Mouse (Mus musculus) liver, embryonic 18 days (tissue): Measurements from ENCODE around the gene Olfr629. TPM values are rescaled to one million over a fixed set of nuclear protein-coding genes. Genes with fewer than 3 reads are reported as not detected.

ENCODE experiments used
- polyA plus RNA-seq: library from polyadenylated mRNA; depleted of rRNA; stranded (reverse); fragments of >200 nt; gene quantifications from 2 replicates; pipeline ENCODE4 v1.2.3, GENCODE M21; 2012; rRNA removed

Olfr629 gene
- 0.03 and 0.10 TPM in 2 replicates for polyA plus RNA-seq

DNA sequence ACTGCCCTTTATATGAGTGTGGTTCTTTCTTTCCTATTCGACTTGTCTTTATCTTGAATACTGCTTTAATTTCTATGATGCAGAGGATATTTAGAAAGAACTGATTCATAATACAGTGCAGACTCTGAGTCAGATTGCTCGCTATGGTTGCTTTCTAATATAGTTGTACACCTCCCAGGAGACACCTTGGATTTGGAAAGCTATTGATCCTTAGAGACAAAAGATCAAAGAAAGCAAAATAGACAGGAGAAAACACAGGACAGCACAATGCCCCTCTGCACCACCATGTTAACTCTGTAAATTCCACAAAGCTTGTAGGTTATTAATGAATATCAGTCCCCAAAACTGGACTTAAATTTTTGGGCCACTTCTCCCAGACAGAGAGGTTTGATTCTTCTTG, at the start of gene Olfr629:
Gene Olfr629, minus strand, starts transcription at position 101 of the 400 bp plus-strand sequence.

GRCm38 (mm10) chr7:103791721-103792120, 47.0 kb upstream of the Olfr629 start, which contains the start of gene Olfr67:
Gene Olfr67 (minus strand): TSS chr7:103791821.

GRCm38 (mm10) chr7:103779598-103779997, 34.9 kb upstream of the Olfr629 start, which contains the start of gene Olfr68:
Gene Olfr68 (minus strand): TSS chr7:103779698.

DNA sequence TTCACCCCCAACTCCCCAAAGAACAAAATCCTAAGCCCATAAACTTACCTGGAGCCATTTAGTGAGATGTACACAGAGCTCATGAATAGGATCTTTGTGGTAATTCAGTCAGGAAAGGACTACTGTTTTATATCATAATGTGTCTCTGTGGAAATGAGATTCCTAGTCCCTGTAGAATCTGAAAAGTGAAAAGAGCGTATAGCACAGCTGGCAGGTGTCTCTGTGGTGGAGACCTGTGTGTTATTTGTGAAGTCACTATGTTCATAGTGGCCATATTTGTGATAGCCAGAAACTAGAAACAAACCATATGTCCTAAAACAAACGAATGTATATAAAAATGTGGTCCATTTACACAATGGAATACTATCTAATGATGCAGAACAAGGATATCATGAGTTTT, 26.8 kb upstream of the Olfr629 start, which contains the start of gene Olfr69:
Gene Olfr69, minus strand, starts transcription at position 101 of the 400 bp plus-strand sequence.

GRCm38 (mm10) chr7:103757233-103757632, 12.5 kb upstream of the Olfr629 start, which contains the start of gene Olfr630:
Gene Olfr630 (minus strand): TSS chr7:103757333.

DNA sequence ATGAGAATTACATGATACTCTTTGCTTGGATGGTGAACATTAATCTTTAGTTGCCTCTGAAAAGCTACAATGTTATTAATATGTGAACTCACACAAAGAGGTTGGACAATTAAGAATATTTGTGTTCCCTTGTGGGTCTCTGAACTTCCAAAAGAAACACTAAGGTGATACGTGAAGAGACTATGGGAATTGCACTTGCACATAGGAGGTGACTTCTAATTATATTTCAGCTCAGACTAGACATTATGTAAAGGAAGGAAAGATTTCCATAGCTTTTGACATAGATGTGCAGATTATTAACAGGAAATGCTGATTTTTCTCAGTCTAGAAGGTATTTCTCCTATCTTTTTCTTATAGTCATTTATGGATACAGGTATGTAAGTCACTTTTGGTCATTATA, 14.7 kb downstream of the Olfr629 start, which contains the start of gene Olfr628:
Gene Olfr628, plus strand, starts transcription at position 301 of the 400 bp plus-strand sequence.

DNA sequence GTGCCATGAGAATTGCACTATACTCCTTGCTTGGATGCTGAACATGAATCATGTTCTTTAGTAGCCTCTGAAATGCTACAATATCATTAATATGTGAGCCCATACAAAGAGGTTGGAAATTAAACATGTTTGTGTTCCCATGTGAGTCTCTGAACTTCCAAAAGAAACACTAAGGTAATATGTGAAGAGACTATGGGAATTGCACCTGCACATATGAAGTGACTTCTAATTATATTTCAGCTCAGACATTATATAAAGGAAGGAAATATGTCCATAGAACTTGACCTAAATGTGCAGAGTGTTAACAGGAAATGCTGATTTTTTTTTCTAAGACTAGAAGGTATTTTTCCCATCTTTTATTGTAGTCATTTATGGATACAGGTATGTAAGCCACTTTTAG, 30.4 kb downstream of the Olfr629 start, which contains the start of gene Olfr243:
Gene Olfr243, plus strand, starts transcription at position 301 of the 400 bp plus-strand sequence.

Other genes with a start within 250 kb of the Olfr629 start
- not detected in 2 replicates for gene Olfr609, start 246.9 kb downstream of the Olfr629 start, polyA plus RNA-seq
- not detected in 2 replicates for gene Olfr610, start 232.8 kb downstream of the Olfr629 start, polyA plus RNA-seq
- gene Olfr611, start 224.1 kb downstream of the Olfr629 start, polyA plus RNA-seq = not detected in 2 replicates
- not detected in 2 replicates for gene Olfr612, start 202.2 kb downstream of the Olfr629 start, polyA plus RNA-seq
- gene Olfr613, start 196.9 kb downstream of the Olfr629 start, polyA plus RNA-seq = not detected in 2 replicates
- not detected in 2 replicates for gene Olfr615, start 188.9 kb downstream of the Olfr629 start, polyA plus RNA-seq
- not detected in 2 replicates for gene Olfr616, start 175.8 kb downstream of the Olfr629 start, polyA plus RNA-seq
- gene Olfr617, start 171.9 kb downstream of the Olfr629 start, polyA plus RNA-seq = not detected in 2 replicates
- not detected in 2 replicates for gene Olfr618, start 154.8 kb downstream of the Olfr629 start, polyA plus RNA-seq
- not detected in 2 replicates for gene Olfr619, start 144.4 kb downstream of the Olfr629 start, polyA plus RNA-seq
- not detected in 2 replicates for gene Olfr620, start 132.4 kb downstream of the Olfr629 start, polyA plus RNA-seq
- gene Olfr622, start 102.2 kb downstream of the Olfr629 start, polyA plus RNA-seq = 0.02 TPM in 1 of 2 replicates, not detected in the other
- not detected in 2 replicates for gene Olfr623, start 81.2 kb downstream of the Olfr629 start, polyA plus RNA-seq
- gene Olfr624, start 73.8 kb downstream of the Olfr629 start, polyA plus RNA-seq = 0.01 TPM in 2 replicates
- not detected in 2 replicates for gene Olfr625-ps1, start 62.2 kb downstream of the Olfr629 start, polyA plus RNA-seq
- not detected in 2 replicates for gene Olfr243, start 30.3 kb downstream of the Olfr629 start, polyA plus RNA-seq
- not detected in 2 replicates for gene Olfr628, start 14.6 kb downstream of the Olfr629 start, polyA plus RNA-seq
- gene Olfr630, start 12.4 kb upstream of the Olfr629 start, polyA plus RNA-seq = 0.01 and 0.02 TPM in 2 replicates
- gene Olfr69, start 26.7 kb upstream of the Olfr629 start, polyA plus RNA-seq = 0.03 TPM in 1 of 2 replicates, not detected in the other
- 0.04 and 0.08 TPM in 2 replicates for gene Olfr68, start 34.8 kb upstream of the Olfr629 start, polyA plus RNA-seq
- gene Olfr67, start 46.9 kb upstream of the Olfr629 start, polyA plus RNA-seq = 0.01 TPM in 2 replicates
- gene Hbb-bt, start 69.1 kb upstream of the Olfr629 start, polyA plus RNA-seq = 28,363 and 31,511 TPM in 2 replicates
- gene Hbb-bs, start 83.2 kb upstream of the Olfr629 start, polyA plus RNA-seq = 108,653 and 122,218 TPM in 2 replicates
- gene Hbb-bh2, start 95.6 kb upstream of the Olfr629 start, polyA plus RNA-seq = not detected in 2 replicates
- gene Hbb-bh1, start 98.2 kb upstream of the Olfr629 start, polyA plus RNA-seq = 3.5 and 3.6 TPM in 2 replicates
- gene Hbb-y, start 108.3 kb upstream of the Olfr629 start, polyA plus RNA-seq = 8.8 and 9.9 TPM in 2 replicates
- not detected in 2 replicates for gene Olfr66, start 141.3 kb upstream of the Olfr629 start, polyA plus RNA-seq
- gene Olfr64, start 149.5 kb upstream of the Olfr629 start, polyA plus RNA-seq = not detected in 2 replicates
- not detected in 2 replicates for gene Olfr65, start 158.5 kb upstream of the Olfr629 start, polyA plus RNA-seq
- 0.23 and 0.30 TPM in 2 replicates for gene Olfr631, start 183.9 kb upstream of the Olfr629 start, polyA plus RNA-seq
- 0.49 and 0.53 TPM in 2 replicates for gene Olfr632, start 189.4 kb upstream of the Olfr629 start, polyA plus RNA-seq
- gene Olfr633, start 199.5 kb upstream of the Olfr629 start, polyA plus RNA-seq = 0.01 TPM in 1 of 2 replicates, not detected in the other
- gene Olfr635, start 226.2 kb upstream of the Olfr629 start, polyA plus RNA-seq = 0.01 TPM in 1 of 2 replicates, not detected in the other